Mouse (Mus musculus) liver, embryonic 11.5 days (tissue): ENCODE measurements around the gene Pdcd6. TPM values are rescaled to one million over a fixed set of nuclear protein-coding genes. Genes with fewer than 3 reads are reported as not detected.

Experiments
- ATAC-seq: fragments of 200-750 bp; cut with Nextera tagmentation; replicated peaks from 2 replicates; pipeline ENCODE4 v1.8.0; 2017; ENCODE audit warnings: moderate number of reproducible peaks, mild to moderate bottlenecking, moderate TSS enrichment, moderate library complexity; ENCODE audit not compliant: low FRiP score
- DNase-seq: peaks from one replicate; pipeline ENCODE4 v3.0.0-alpha.2; 2017; ENCODE audit warnings: low spot score
- H3K27ac ChIP-seq: fragments of 300-500 bp; sonication (generic); 2 replicates; pipeline ENCODE4 v1.5.1; 2014; ENCODE audit warnings: mild to moderate bottlenecking, low read depth, low read length, control low read depth
- H3K27me3 ChIP-seq: fragments of 300-500 bp; sonication (generic); replicated peaks from 2 replicates; pipeline ENCODE4 v1.6.1; 2014; ENCODE audit warnings: low read length, mixed read lengths; ENCODE audit not compliant: control insufficient read depth, insufficient read depth
- H3K36me3 ChIP-seq: fragments of 300-500 bp; sonication (generic); 2 replicates; pipeline ENCODE4 v1.6.1; 2014; ENCODE audit warnings: mild to moderate bottlenecking, low read length, moderate library complexity, mixed read lengths; ENCODE audit not compliant: control insufficient read depth, insufficient read depth
- H3K4me1 ChIP-seq: fragments of 300-500 bp; sonication (generic); replicated peaks from 2 replicates; pipeline ENCODE4 v1.6.1; 2014; ENCODE audit warnings: low read length, mixed read lengths; ENCODE audit not compliant: control insufficient read depth, insufficient read depth
- H3K4me2 ChIP-seq: fragments of 300-500 bp; sonication (generic); 2 replicates; pipeline ENCODE4 v1.6.1; 2014; ENCODE audit warnings: mild to moderate bottlenecking, control low read depth, moderate library complexity
- H3K4me3 ChIP-seq: fragments of 300-500 bp; sonication (generic); 2 replicates; pipeline ENCODE4 v1.5.1; 2014; ENCODE audit warnings: low read depth, low read length, control low read depth
- H3K9ac ChIP-seq: fragments of 300-500 bp; sonication (generic); 2 replicates; pipeline ENCODE4 v1.6.1; 2014; ENCODE audit warnings: low read depth, low read length, control low read depth
- H3K9me3 ChIP-seq: fragments of 300-500 bp; sonication (generic); 2 replicates; pipeline ENCODE4 v1.6.1; 2016; ENCODE audit warnings: low read length, inconsistent platforms, mixed read lengths; ENCODE audit not compliant: control insufficient read depth
- WGBS: fragments of 180-500 bp; shearing (Covaris S2); extraction: QIAGEN DNeasy Blood & Tissue Kit; methylation state at CpG from one replicate; pipeline ENCODE4 v1.1.7; 2014; 5-methylcytosine and 5-hydroxymethylcytosine counted together
- polyA plus RNA-seq: library from polyadenylated mRNA; unstranded; fragments of >200 nt; fragmentation: Nextera tagmentation; extraction: Ambion mirVana; gene quantifications from 2 replicates; pipeline ENCODE4 v1.2.1, GENCODE M21; 2014

Pdcd6 gene
- polyA plus RNA-seq = 139 and 142 TPM in 2 replicates

DNA sequence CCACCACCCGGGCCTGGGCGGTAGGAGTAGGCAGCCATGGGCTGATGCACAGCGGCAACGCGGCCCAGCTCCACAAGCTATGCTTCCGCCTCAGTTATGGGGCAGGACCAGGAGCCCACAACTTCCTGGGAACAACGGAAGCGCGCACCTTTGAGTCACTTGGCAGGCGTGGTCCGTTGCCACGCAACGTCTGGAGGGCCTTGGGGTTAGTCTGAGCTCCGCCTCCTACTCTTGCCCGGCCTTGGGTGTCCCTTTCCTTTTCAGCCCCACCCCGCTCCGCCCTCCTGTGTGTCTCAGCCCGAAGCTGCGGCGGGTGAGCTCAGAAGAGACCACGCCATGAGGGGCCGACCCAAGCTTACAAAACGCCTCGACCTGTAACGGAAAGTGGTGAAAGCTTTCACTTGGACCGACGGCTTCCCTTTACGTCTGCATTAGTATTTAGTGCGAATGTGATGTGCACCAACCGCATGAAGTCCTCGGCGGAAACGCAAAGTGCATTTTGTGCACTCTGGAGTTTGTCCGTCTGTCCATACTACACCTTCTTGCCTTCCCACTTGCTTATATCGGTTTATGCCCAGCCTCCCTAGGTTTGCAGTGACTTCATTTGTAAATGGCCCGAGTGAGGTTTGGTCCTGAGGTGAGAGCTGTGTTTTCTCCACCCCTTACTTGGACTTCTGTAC is at the start of gene Pdcd6:
Gene Pdcd6 (minus strand): TSS at position 411 of the 680 bp plus-strand sequence.
- Histone ChIP-seq H3K27me3 (no peaks in the 10 kb centered on the region), H3K9me3 (no peaks in the 10 kb centered on the region), H3K27ac (peak within 1 kb of the TSS; percentile 38; the same call in 1 of the 2 replicates), H3K4me1 (peaks cover 10% of the 10 kb centered on the region; the same call in 1 of the 2 replicates), H3K9ac (peak within 1 kb of the TSS; percentile 85), H3K36me3 (peaks cover 18% of the 10 kb centered on the region), H3K4me3 (peak within 1 kb of the TSS; percentile 93), H3K4me2 (peak within 1 kb of the TSS; percentile 89)
- under 1% methylated on average over 36 of the region's 36 CpGs for WGBS
- peak; percentile 99 for ATAC-seq
- DNase-seq = peak; percentile 93

DNA sequence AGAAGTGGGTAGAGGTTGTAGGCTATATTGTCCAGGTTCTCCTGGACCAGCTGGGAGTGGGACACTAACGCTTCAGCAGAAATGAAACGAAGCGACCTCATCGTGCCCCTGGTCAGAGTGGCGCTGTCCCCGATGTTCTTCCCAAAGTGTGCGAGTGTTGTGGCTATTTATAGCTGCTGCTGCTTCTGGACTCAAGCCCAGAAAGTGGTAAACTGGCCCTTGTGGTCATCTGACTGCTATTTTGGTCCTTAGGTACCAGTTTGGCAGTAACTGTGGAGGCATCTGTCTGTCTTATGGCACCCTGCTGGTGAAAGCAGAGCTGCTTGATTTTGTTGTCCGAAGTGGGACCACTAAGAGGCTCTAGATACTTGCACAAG is 46.5 kb upstream of the Pdcd6 start, which contains the start of gene Lrrc14b:
Gene Lrrc14b (minus strand): TSS at position 147 of the 377 bp plus-strand sequence.
- Histone ChIP-seq H3K9me3 (no peaks in the 10 kb centered on the region), H3K27me3 (no peaks in the 10 kb centered on the region), H3K36me3 (no peaks in the 10 kb centered on the region), H3K4me2 (no peak within 1 kb of the TSS), H3K27ac (no peak within 1 kb of the TSS), H3K4me1 (no peaks in the 10 kb centered on the region), H3K4me3 (no peak within 1 kb of the TSS), H3K9ac (no peak within 1 kb of the TSS)
- no peak for DNase-seq
- no peak for ATAC-seq
- 85% methylated on average over 8 of the region's 8 CpGs for WGBS

DNA sequence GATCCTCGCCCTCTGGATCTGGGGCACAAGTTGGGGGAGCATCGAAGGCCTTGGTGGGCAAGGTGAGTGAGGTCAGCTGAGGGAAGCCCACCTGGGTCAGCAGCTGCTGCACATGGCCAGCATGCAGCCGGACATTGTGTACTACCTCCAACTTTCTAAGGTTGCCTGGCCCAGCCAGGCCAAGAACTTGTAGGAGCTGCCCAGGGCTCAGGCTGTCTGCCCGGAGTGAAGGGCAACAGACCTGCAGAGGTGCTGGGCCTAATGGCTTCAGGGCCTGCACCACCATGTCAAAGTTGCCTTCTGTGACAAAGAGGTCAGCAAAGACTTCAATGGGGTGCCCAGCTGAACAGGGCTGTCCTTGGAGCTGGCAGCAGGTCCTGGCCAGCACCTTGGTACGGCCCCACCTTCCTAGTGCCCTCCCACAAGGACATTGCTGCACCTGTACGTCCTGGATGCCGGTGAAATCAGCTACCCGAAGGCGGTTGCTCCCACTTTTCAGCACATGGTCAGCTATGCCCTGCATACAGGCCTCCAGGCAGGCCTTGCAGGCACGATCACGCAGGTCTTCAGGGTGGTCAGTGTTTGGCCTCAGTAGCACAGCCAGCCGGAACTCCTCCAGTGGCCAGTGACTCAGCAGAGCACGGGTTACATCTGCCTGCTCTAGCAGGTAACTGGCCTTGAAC is 45.9 kb upstream of the Pdcd6 start:
- H3K27ac ChIP-seq = no peak overlapping the region
- DNase-seq (no peak), ATAC-seq (peak; percentile 46)
- peaks cover under 1% of the 10 kb centered on the region; the same call in 1 of the 2 replicates for H3K36me3 ChIP-seq
- no peaks in the 10 kb centered on the region for H3K27me3 ChIP-seq
- H3K4me1 ChIP-seq = no peaks in the 10 kb centered on the region
- H3K4me2 ChIP-seq = no peak overlapping the region
- no peak overlapping the region for H3K9ac ChIP-seq
- no peaks in the 10 kb centered on the region for H3K9me3 ChIP-seq
- 89% methylated on average over 13 of the region's 13 CpGs for WGBS
- H3K4me3 ChIP-seq = no peak overlapping the region

DNA sequence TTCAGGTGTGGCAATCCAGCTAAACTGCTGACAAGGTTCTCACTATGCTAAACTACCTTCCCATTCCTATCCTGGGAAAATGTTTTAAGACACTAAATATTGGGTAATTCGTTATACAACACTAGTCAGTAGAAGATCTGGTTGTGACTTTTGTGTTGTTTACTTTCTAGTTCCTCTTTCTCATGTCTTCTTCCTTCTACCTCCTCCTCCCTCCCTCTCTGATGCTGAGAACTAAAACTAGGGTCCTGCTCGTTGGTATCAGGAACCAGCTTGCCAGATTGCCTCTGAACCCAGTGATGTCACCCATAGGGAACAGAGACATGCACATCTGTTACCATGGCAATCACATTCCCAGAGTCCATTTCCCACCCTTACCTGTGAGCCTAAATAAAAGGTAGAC is 44.8 kb upstream of the Pdcd6 start:
- Histone ChIP-seq H3K4me2 (no peak overlapping the region), H3K36me3 (peaks cover 4% of the 10 kb centered on the region; the same call in 1 of the 2 replicates), H3K4me1 (no peaks in the 10 kb centered on the region), H3K9ac (no peak overlapping the region), H3K4me3 (no peak overlapping the region), H3K27ac (no peak overlapping the region), H3K27me3 (no peaks in the 10 kb centered on the region), H3K9me3 (no peaks in the 10 kb centered on the region)
- DNase-seq = no peak
- no peak for ATAC-seq
- 59% methylated on average over 2 of the region's 2 CpGs for WGBS

DNA sequence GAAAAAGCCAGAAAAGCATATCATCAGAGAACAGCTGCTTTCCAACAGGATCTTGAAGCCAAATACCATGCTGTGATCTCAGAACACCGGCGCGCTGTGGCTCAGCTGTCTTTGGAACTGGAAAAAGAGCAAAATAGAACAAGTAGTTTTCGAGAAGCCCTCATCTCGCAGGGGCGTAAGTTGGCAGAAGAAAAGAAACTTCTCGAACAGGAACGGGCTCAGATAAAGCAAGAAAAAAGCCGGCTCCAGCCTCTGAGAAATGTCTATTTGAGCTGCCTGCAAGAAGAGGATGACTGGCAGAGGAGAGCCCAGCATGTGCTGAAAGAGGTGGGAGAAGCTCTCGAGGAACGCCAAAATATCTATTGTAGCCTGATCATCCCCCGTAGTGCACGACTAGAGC is 39.1 kb upstream of the Pdcd6 start:
- H3K9me3 ChIP-seq = no peaks in the 10 kb centered on the region
- H3K36me3 ChIP-seq = peaks cover 18% of the 10 kb centered on the region
- H3K27ac ChIP-seq = no peak overlapping the region
- H3K4me2 ChIP-seq = no peak overlapping the region
- no peaks in the 10 kb centered on the region for H3K4me1 ChIP-seq
- DNase-seq = no peak
- no peak overlapping the region for H3K9ac ChIP-seq
- H3K27me3 ChIP-seq = no peaks in the 10 kb centered on the region
- ATAC-seq = no peak
- H3K4me3 ChIP-seq = no peak overlapping the region
- WGBS = 97% methylated on average over 13 of the region's 13 CpGs

DNA sequence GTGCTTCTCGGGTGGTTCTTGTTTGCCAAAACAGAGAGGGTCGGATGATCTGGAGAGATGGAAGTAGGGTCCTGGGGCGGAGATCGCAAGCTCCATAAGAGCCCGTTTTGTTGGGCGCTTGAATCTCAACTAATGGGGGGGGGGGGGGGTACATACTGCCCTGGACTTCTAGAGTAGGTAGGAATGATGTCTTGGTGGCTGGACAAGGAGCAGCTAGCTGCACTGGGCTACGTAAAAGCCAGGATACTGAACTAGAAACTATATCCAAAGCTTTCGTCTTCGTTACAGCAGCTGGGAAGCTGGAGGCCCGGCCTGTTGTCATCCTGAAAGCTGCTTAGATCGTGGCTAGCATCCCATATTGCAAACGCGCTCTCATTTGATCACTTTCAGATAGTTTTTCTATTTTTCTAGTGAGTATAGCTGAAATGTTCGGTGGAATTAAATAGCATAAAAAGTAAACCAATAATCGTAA is 33.1 kb upstream of the Pdcd6 start:
- Histone ChIP-seq H3K9ac (peak overlapping the region; percentile 94), H3K4me2 (peak overlapping the region; percentile 83), H3K27me3 (no peaks in the 10 kb centered on the region), H3K4me3 (peak overlapping the region; percentile 83), H3K27ac (peak overlapping the region; percentile 66), H3K4me1 (peaks cover 7% of the 10 kb centered on the region; the same call in 1 of the 2 replicates), H3K36me3 (peaks cover 7% of the 10 kb centered on the region), H3K9me3 (no peaks in the 10 kb centered on the region)
- DNase-seq = no peak
- ATAC-seq = peak; percentile 50
- 2% methylated on average over 15 of the region's 15 CpGs for WGBS

DNA sequence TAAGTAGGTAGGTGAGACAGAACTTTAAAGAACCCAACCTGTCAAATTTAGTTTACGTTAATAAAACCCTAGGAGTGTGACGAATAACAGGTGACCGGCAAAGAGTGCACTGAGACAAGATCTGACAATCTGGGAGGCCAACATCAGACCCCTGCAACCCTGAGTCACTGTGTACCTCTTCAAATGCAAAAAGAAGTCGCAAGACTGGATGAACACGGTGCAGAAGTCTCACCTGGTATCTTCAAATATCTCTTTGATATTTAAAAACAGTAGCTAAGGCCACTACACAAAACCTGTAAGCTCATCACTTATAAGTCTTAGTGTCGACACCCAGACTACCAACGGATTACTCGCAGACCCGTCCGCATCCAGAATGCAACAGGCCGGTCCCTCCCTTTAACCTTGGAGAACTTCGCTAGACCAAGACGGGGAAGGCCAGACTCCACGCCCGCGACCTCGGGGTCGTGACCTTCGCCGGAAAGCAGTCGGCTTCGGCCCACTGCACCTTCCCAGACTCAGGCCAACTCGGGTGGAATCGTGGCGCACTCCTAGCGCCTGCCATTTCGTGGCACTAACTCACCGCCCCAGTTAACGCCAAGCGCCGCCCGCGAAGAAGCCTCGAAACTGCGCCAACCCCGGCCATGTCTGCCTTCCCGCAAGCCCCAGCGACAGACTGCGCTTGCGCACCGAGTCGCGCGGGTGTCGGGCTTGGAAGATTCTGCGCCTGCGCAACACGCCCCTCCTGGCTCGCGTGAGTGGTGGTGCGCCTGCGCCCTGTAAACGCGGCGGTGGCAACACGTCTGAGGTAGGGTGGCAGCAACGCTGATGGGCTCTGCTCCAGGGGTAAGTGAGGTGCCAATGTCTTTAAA is 32.4 kb upstream of the Pdcd6 start, which contains the start of the genes Sdha and Ccdc127:
Gene Sdha (minus strand): TSS at position 715 of the 869 bp plus-strand sequence.
Gene Ccdc127 (plus strand): TSS at position 744 of the 869 bp plus-strand sequence.
- ATAC-seq (peak; percentile 96), DNase-seq (peak; percentile 96)
- Histone ChIP-seq H3K4me2 (peak within 1 kb of the TSS; percentile 83), H3K4me1 (peaks cover 7% of the 10 kb centered on the region; the same call in 1 of the 2 replicates), H3K27me3 (no peaks in the 10 kb centered on the region), H3K27ac (peak within 1 kb of the TSS; percentile 66), H3K9ac (peak within 1 kb of the TSS; percentile 94), H3K36me3 (peaks cover 7% of the 10 kb centered on the region), H3K9me3 (no peaks in the 10 kb centered on the region), H3K4me3 (peak within 1 kb of the TSS; percentile 83)
- 2% methylated on average over 57 of the region's 57 CpGs for WGBS

DNA sequence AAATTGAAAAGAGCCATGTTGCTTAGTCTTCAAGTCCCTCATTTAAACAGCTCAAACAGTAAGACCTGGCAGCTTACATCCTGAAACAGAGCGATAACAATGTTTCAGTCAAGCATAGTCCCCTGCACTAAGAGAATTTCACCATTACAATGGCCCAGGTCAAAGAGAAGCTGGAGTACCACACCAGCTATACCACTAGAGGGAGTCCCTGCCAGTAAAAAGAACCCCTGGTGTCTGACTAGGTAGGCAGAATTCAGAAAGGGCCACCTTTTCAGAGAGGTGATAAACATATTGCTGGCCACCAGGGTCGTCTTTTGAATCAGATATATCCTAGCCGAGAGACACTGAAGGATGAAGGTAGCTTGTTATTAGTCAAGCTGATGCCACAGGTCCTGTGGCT is 23.7 kb upstream of the Pdcd6 start:
- Histone ChIP-seq H3K9ac (no peak overlapping the region), H3K4me2 (no peak overlapping the region), H3K4me1 (no peaks in the 10 kb centered on the region), H3K27ac (no peak overlapping the region), H3K4me3 (no peak overlapping the region), H3K9me3 (no peaks in the 10 kb centered on the region), H3K36me3 (peaks cover 27% of the 10 kb centered on the region), H3K27me3 (no peaks in the 10 kb centered on the region)
- no peak for DNase-seq
- WGBS = 56% methylated on average over 3 of the region's 3 CpGs
- ATAC-seq = peak; percentile 47; the same call in 1 of the 2 replicates
